Mouse (Mus musculus) midbrain, embryonic 16.5 days (tissue): ENCODE results near the gene Bak1. TPM values are rescaled to one million over a fixed set of nuclear protein-coding genes. Genes with fewer than 3 reads are reported as not detected.

Experiments used
- ATAC-seq: fragments of 200-750 bp; cut with Nextera tagmentation; 2 replicates; pipeline ENCODE4 v1.8.0; 2017; ENCODE audit warnings: moderate TSS enrichment
- H3K27ac ChIP-seq: fragments of 300-500 bp; sonication (generic); 2 replicates; pipeline ENCODE4 v1.5.1; 2014; ENCODE audit warnings: mild to moderate bottlenecking, low read length, mixed read lengths
- H3K27me3 ChIP-seq: fragments of 300-500 bp; sonication (generic); 2 replicates; pipeline ENCODE4 v1.6.1; 2014; ENCODE audit warnings: low read depth, low read length, mixed read lengths; ENCODE audit not compliant: control insufficient read depth, insufficient read depth
- H3K36me3 ChIP-seq: fragments of 300-500 bp; sonication (generic); 2 replicates; pipeline ENCODE4 v1.6.1; 2014; ENCODE audit warnings: mild to moderate bottlenecking, low read length, moderate library complexity, mixed read lengths; ENCODE audit not compliant: control insufficient read depth, insufficient read depth
- H3K4me1 ChIP-seq: fragments of 300-500 bp; sonication (generic); 2 replicates; pipeline ENCODE4 v1.6.1; 2014; ENCODE audit warnings: mild to moderate bottlenecking, low read length, mixed read lengths; ENCODE audit not compliant: control insufficient read depth, insufficient read depth
- H3K4me2 ChIP-seq: fragments of 300-500 bp; sonication (generic); 2 replicates; pipeline ENCODE4 v1.6.1; 2014; ENCODE audit warnings: mild to moderate bottlenecking, low read length, mixed read lengths
- H3K4me3 ChIP-seq: fragments of 300-500 bp; sonication (generic); 2 replicates; pipeline ENCODE4 v1.5.1; 2014; ENCODE audit warnings: low read depth, mild to moderate bottlenecking, low read length, moderate library complexity, mixed read lengths
- H3K9ac ChIP-seq: fragments of 300-500 bp; sonication (generic); 2 replicates; pipeline ENCODE4 v1.6.1; 2014; ENCODE audit warnings: low read depth, low read length, mixed read lengths
- H3K9me3 ChIP-seq: fragments of 300-500 bp; sonication (generic); replicated peaks from 2 replicates; pipeline ENCODE4 v1.6.1; 2014; ENCODE audit warnings: mild to moderate bottlenecking, low read length, mixed read lengths; ENCODE audit not compliant: control insufficient read depth, poor library complexity, severe bottlenecking
- WGBS: fragments of 180-500 bp; shearing (Covaris S2); extraction: QIAGEN DNeasy Blood & Tissue Kit; methylation state at CpG from one replicate; pipeline ENCODE4 v1.1.7; 2014; 5-methylcytosine and 5-hydroxymethylcytosine counted together
- polyA plus RNA-seq: library from polyadenylated mRNA; unstranded; fragments of >200 nt; fragmentation: Nextera tagmentation; extraction: Ambion mirVana; gene quantifications from 2 replicates; pipeline ENCODE4 v1.2.1, GENCODE M21; 2015

Bak1 gene
- polyA plus RNA-seq, 1 experiment from 2014 or later: 3.7 TPM

DNA sequence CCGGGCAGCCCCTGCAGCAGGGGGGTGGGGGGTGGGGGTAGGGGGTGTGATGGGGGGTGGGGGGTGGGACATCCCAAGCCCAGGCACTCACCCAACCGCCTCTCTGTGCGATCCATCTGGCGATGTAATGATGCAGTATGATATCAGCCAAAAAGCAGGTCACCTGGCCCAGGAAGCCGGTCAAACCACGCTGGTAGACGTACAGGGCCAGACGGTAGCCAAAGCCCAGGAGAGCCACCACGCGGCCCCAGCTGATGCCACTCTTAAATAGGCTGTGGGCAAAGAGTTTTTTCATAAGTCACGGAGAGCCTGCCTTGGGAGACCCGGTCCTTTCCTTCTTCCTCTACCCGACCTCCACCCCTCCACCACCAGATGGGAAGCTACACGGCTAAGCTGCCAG lies 7.7 kb downstream of the Bak1 start:
- no peak overlapping the region for H3K27ac ChIP-seq
- H3K9me3 ChIP-seq: no peaks in the 10 kb centered on the region
- H3K4me1 ChIP-seq: peaks cover 12% of the 10 kb centered on the region
- H3K4me2 ChIP-seq: no peak overlapping the region
- 93% methylated on average over 13 of the region's 14 CpGs for WGBS
- no peak for ATAC-seq
- H3K36me3 ChIP-seq: peaks cover 23% of the 10 kb centered on the region
- H3K4me3 ChIP-seq: no peak overlapping the region
- H3K27me3 ChIP-seq: no peaks in the 10 kb centered on the region
- no peak overlapping the region for H3K9ac ChIP-seq

DNA sequence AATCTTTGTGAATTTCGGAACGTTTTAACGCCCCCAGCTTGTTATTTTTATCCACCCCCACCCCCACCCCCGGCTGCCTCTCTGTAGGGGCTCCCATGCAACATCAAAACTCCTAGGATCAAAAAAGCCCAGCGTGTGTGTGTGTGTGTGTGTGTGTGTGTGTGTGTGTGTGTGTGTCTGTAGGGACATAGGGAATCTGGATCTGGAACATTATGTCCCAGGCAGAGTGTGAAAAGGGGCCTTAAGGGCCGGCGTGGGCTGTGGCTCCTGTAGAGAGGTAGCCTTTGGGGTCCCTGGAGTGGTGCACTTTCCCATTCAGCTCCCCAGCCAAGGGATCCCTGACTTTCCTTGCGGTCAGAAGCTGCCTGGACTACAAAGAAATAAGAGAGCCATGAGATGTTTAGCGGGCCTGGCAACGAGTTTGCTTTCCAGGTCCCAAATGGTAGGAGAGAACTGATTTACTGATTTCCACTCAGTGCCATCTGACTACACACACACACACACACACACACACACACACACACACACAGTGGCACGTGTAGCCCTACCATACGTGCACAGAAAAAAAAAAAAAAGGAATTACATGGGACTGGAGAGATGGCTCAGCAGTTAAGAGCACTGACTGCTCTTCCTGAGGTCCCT lies 10.1 kb downstream of the Bak1 start:
- Histone ChIP-seq H3K36me3 (peaks cover 14% of the 10 kb centered on the region), H3K4me1 (peaks cover 12% of the 10 kb centered on the region), H3K4me3 (peak overlapping the region; percentile 48; the same call in 1 of the 2 replicates), H3K27ac (peak overlapping the region; percentile 65), H3K4me2 (peak overlapping the region; percentile 56), H3K9ac (peak overlapping the region; percentile 70), H3K27me3 (no peaks in the 10 kb centered on the region), H3K9me3 (no peaks in the 10 kb centered on the region)
- 29% methylated on average over 12 of the region's 12 CpGs for WGBS
- peak; percentile 26; the same call in 1 of the 2 replicates for ATAC-seq

DNA sequence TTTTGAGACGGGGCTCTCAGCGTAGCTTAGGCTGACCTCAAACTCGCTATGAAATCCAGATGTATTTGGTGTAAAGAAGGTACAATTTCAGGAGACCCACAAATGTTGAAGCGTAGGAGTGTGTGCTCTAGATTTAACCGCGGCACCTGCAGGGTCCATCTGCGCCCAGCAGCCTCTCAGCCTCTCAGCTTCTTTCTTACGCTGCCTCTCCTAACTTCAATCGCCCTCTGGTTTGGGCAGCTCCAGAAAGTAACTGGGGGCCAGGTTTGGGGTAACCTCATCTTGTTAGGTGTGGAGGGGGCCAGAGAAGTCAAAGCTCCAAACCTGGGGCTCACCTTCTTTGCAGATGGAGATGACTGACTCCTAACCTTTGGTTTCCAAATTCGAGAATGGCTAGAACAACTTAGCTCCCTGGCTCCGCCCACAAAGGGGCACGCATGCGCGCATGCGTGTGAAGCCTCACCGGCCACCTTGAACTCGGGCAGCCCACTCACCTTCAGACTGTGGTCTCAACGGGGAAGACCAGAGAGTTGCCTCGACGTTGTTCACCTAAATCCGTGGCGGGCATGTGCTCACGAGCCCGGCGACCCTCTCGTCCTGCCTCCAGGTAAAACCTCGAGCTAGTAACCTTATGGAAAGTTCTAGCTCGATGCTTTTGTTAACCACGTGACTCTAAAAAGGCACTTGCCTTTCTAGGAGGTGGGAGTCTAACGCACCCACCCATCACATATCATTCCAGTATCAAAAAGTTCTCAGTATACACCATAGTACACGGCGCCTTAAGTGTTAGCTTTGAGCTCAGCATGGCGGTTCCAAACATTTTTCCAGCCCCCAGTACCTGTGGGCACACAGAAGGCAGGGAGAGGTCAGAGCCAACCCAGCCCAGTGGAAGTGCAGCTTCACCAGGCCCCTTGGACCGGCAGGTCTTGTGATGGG lies 11.0 kb downstream of the Bak1 start:
- 5% methylated on average over 34 of the region's 34 CpGs for WGBS
- Histone ChIP-seq H3K4me1 (peaks cover 12% of the 10 kb centered on the region), H3K27ac (peak overlapping the region; percentile 65), H3K9me3 (no peaks in the 10 kb centered on the region), H3K4me2 (peak overlapping the region; percentile 56), H3K36me3 (peaks cover 14% of the 10 kb centered on the region), H3K4me3 (peak overlapping the region; percentile 48), H3K9ac (peak overlapping the region; percentile 70), H3K27me3 (no peaks in the 10 kb centered on the region)
- ATAC-seq: peak; percentile 79

GRCm38 (mm10) chr17:27012909-27013308 lies 15.9 kb downstream of the Bak1 start:
- Histone ChIP-seq H3K9me3 (no peaks in the 10 kb centered on the region), H3K4me1 (peaks cover 5% of the 10 kb centered on the region; the same call in 1 of the 2 replicates), H3K4me3 (no peak overlapping the region), H3K9ac (no peak overlapping the region), H3K27ac (no peak overlapping the region), H3K36me3 (no peaks in the 10 kb centered on the region), H3K27me3 (no peaks in the 10 kb centered on the region), H3K4me2 (no peak overlapping the region)
- 49% methylated on average over 6 of the region's 6 CpGs for WGBS
- no peak for ATAC-seq

DNA sequence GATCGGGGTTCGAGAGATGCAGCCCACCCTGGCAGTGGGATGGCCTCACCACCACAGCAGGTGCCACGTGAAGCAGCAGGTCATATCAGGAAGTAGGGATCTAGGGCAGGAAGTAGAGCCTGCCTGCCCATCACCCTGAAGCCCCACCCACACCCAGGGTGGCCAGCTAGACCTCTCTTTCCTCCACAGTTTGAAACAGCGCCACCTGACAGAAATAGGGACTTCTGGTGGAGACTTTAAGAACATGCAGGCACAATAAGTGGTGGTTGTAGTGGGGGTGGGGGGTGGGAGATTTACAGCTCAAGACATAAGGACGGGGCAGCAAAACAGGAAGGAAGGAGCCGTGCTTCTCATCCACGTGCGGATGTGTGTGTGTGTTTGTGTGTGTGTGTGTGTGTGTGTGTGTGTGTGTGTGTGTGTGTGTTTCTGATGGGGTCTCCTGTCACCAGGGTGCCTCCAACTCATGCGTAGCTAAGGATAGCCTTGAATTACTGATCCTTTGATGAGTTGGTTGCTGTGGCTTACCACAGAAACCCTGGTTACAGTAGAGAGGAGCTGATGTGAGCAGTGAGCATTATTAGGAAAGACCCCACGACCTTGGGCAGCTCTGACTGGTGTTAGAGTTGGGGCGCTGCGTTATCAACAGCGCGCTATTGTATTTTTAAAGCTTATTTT lies 16.7 kb downstream of the Bak1 start:
- Histone ChIP-seq H3K9me3 (no peaks in the 10 kb centered on the region), H3K27ac (no peak overlapping the region), H3K4me2 (no peak overlapping the region), H3K9ac (no peak overlapping the region), H3K4me3 (no peak overlapping the region), H3K4me1 (no peaks in the 10 kb centered on the region), H3K36me3 (no peaks in the 10 kb centered on the region), H3K27me3 (no peaks in the 10 kb centered on the region)
- ATAC-seq: no peak; the same call in 1 of the 2 replicates
- WGBS: 69% methylated on average over 12 of the region's 14 CpGs

DNA sequence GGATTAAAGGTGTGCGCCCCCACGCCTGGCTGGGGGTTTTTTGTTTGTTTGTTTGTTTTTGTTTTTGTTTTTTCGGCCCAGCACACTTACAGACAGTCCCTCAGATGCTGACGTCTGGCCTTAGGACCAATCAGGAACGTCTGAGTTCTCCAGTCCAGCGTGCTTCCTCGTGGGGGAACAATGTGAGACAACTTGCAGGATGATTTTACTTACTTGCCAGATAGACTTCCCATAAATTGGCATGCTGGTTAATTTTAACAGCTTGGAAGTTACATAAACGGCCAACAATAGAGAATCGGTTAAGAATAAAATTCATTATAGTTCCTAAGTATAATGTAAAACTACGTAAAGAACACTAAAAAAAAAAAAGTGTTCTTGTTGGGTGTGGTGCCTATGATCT lies 17.6 kb downstream of the Bak1 start:
- H3K9me3 ChIP-seq: no peaks in the 10 kb centered on the region
- H3K27me3 ChIP-seq: no peaks in the 10 kb centered on the region
- H3K9ac ChIP-seq: no peak overlapping the region
- H3K4me3 ChIP-seq: no peak overlapping the region
- no peaks in the 10 kb centered on the region for H3K36me3 ChIP-seq
- ATAC-seq: no peak
- no peaks in the 10 kb centered on the region for H3K4me1 ChIP-seq
- H3K4me2 ChIP-seq: no peak overlapping the region
- no peak overlapping the region for H3K27ac ChIP-seq
- 94% methylated on average over 10 of the region's 10 CpGs for WGBS

- Histone ChIP-seq H3K27me3 (no peaks in the 10 kb centered on the region), H3K9me3 (no peaks in the 10 kb centered on the region), H3K9ac (no peak overlapping the region), H3K36me3 (no peaks in the 10 kb centered on the region), H3K4me3 (no peak overlapping the region), H3K4me2 (no peak overlapping the region), H3K27ac (no peak overlapping the region), H3K4me1 (no peaks in the 10 kb centered on the region)
- WGBS: 86% methylated on average over 2 of the region's 2 CpGs
- no peak for ATAC-seq
These were observed 20.5 kb downstream of the Bak1 start for GRCm38 (mm10) chr17:27008277-27008676.

DNA sequence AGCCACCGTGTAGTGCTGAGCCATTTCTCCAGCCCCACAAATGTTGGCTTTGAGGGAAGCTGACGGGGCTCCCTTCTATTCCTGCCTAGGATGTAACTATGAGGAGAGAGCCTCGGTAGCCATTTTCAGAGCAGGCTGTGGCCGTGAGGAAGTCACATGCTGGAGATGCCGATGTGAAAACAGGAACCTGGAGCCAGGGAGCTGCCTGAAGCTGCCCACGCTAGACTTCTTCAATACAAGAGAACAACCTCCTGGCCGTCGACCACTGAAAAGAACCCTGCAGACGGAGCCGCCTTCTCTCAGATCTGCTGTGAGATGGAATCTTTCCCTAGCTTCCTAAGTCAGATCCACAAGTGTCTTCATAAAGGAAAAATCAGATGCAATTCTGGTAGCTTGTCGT lies 23.2 kb downstream of the Bak1 start:
- H3K9ac ChIP-seq: no peak overlapping the region
- no peak overlapping the region for H3K4me2 ChIP-seq
- H3K9me3 ChIP-seq: no peaks in the 10 kb centered on the region
- no peaks in the 10 kb centered on the region for H3K36me3 ChIP-seq
- 66% methylated on average over 11 of the region's 11 CpGs for WGBS
- no peaks in the 10 kb centered on the region for H3K27me3 ChIP-seq
- H3K4me3 ChIP-seq: no peak overlapping the region
- no peak overlapping the region for H3K27ac ChIP-seq
- no peak for ATAC-seq
- no peaks in the 10 kb centered on the region for H3K4me1 ChIP-seq
